In genomic region chr8:82262196-82262595, GRCm38 (mm10) we compare ENCODE assay signal across 17 mouse cellular contexts.
DNase-seq lines count a peak whose midpoint lies in the region; ATAC-seq and TF ChIP-seq lines count a peak whose summit lies in the region.
"Had no signal": no experiment of that assay in that cellular context is flagged by ENCODE, and none has a peak within 500 bp of the region (broad histone marks: within the 10 kb centered on the region; RNA-seq: fewer than 3 reads in every experiment).

No protein-coding gene starts in this region.

- peaks cover 4% of the 10 kb centered on the region; the same call in 1 of the 2 replicates for H3K4me1 ChIP-seq in liver, adult 2 months (ENCODE audit: control insufficient read depth, insufficient read depth, low read length)
- no peaks in the 10 kb centered on the region for H3K4me1 ChIP-seq in liver, embryonic 11.5 days (replicated peaks; ENCODE audit: control insufficient read depth, insufficient read depth, low read length)
- H3K4me1 ChIP-seq: embryonic facial prominence, embryonic 15.5 days; forebrain, embryonic 15.5 days; hindbrain, embryonic 15.5 days had no signal

- H3K9me3 ChIP-seq in liver, embryonic 11.5 days (ENCODE audit: control insufficient read depth, low read length) = no peaks in the 10 kb centered on the region
- H3K9me3 ChIP-seq: embryonic facial prominence, embryonic 15.5 days; forebrain, embryonic 15.5 days; heart, embryonic 13.5 days; hindbrain, embryonic 15.5 days had no signal

- 38% methylated on average over 4 of the region's 4 CpGs for WGBS in liver, adult 2 months
- WGBS in liver, embryonic 11.5 days = 73% methylated on average over 4 of the region's 4 CpGs

- H3K9ac ChIP-seq in liver, adult 2 months (ENCODE audit: low read depth, low read length) = no peak overlapping the region
- H3K9ac ChIP-seq in liver, embryonic 11.5 days (ENCODE audit: low read depth, low read length) = no peak overlapping the region
- H3K9ac ChIP-seq: embryonic facial prominence, embryonic 15.5 days; forebrain, embryonic 15.5 days; heart, embryonic 13.5 days; hindbrain, embryonic 15.5 days had no signal

- H3K4me2 ChIP-seq in liver, embryonic 11.5 days = no peak overlapping the region
- H3K4me2 ChIP-seq: embryonic facial prominence, embryonic 15.5 days; forebrain, embryonic 15.5 days; heart, embryonic 13.5 days; hindbrain, embryonic 15.5 days had no signal

- no peak overlapping the region for H3K4me3 ChIP-seq in liver, adult 2 months (ENCODE audit: insufficient read depth, low read depth, low read length)
- no peak overlapping the region for H3K4me3 ChIP-seq in liver, embryonic 11.5 days (ENCODE audit: low read depth, low read length)
- H3K4me3 ChIP-seq: embryonic facial prominence, embryonic 15.5 days; erythroblast, embryonic 14.5 days; forebrain, embryonic 15.5 days; heart, embryonic 13.5 days; hindbrain, embryonic 15.5 days had no signal

- H3K27ac ChIP-seq in liver, adult 2 months (replicated peaks; ENCODE audit: insufficient read depth, low read depth, low read length) = no peak overlapping the region
- H3K27ac ChIP-seq in liver, embryonic 11.5 days (ENCODE audit: low read depth, low read length) = no peak overlapping the region
- H3K27ac ChIP-seq: embryonic facial prominence, embryonic 15.5 days; forebrain, embryonic 15.5 days; heart, embryonic 13.5 days; hindbrain, embryonic 15.5 days had no signal

- TF ChIP-seq POLR2A in liver, adult 2 months (IDR thresholded peaks at IDR 0.05; ENCODE audit: extremely low read depth, insufficient read depth, low read length) = no peak

- DNase-seq in liver, adult 2 months (ENCODE audit: extremely low read depth, low read depth, low spot score) = peak; percentile 70
- no peak for DNase-seq in liver, embryonic 11.5 days (ENCODE audit: low spot score)
- DNase-seq in NIH3T3 (ENCODE audit: low read depth) = peak; percentile 45
- DNase-seq in gonadal fat pad, adult 2 months (ENCODE audit: low read depth) = peak; percentile 42
- peak; percentile 79 for DNase-seq in retina, postnatal 1 day
- DNase-seq in frontal cortex, postnatal 36 days (ENCODE audit: low spot score in 2 of 2) = no peak
- no peak for DNase-seq in heart, adult 18-20 months
- DNase-seq: adrenal gland, postnatal 14 days; cerebellum, postnatal 14 days; gastrocnemius, postnatal 10 days; heart, postnatal 36 days had no signal

- ATAC-seq in liver, embryonic 11.5 days (replicated peaks; ENCODE audit: low FRiP score) = no peak
- ATAC-seq: forebrain, embryonic 15.5 days; intestine, embryonic 16.5 days had no signal

- no peak for TF ChIP-seq CTCF in liver, adult 2 months (IDR thresholded peaks at IDR 0.05; ENCODE audit: low read depth, low read length)

- H3K36me3 ChIP-seq in liver, adult 2 months (ENCODE audit: control insufficient read depth, insufficient read depth, low read length) = no peaks in the 10 kb centered on the region
- H3K36me3 ChIP-seq in liver, embryonic 11.5 days (ENCODE audit: control insufficient read depth, insufficient read depth, low read length) = no peaks in the 10 kb centered on the region
- H3K36me3 ChIP-seq: embryonic facial prominence, embryonic 15.5 days; forebrain, embryonic 15.5 days; heart, embryonic 13.5 days; hindbrain, embryonic 15.5 days had no signal

- H3K27me3 ChIP-seq in liver, adult 2 months (ENCODE audit: control insufficient read depth, insufficient read depth, low read length) = no peaks in the 10 kb centered on the region
- no peaks in the 10 kb centered on the region for H3K27me3 ChIP-seq in liver, embryonic 11.5 days (replicated peaks; ENCODE audit: control insufficient read depth, insufficient read depth, low read length)
- H3K27me3 ChIP-seq: embryonic facial prominence, embryonic 15.5 days; forebrain, embryonic 15.5 days; heart, embryonic 13.5 days; hindbrain, embryonic 15.5 days had no signal

- no peaks in the 10 kb centered on the region for H3K79me2 ChIP-seq in liver, adult 2 months (ENCODE audit: control insufficient read depth, insufficient read depth, low read length)

Comparison
In these comparisons a context has a peak if more than half of its experiments do, and no peak if none do; other contexts are left out.
1. DNase-seq: peak in liver, adult 2 months (single experiment), NIH3T3 (single experiment), gonadal fat pad, adult 2 months (single experiment) and retina, postnatal 1 day (single experiment); none in liver, embryonic 11.5 days (single experiment), frontal cortex, postnatal 36 days (0 of 2) and heart, adult 18-20 months (0 of 2).